Mouse (Mus musculus): ENCODE measurements at regions not wholly inside any gene's neighbourhood (a gene's known extent, or its start where the extent isn't known, plus 50 kb on each side); places are given as distances from the start of the nearest gene placed in this dataset.

- DNase-seq (ENCODE audit: inconsistent ontology term): no peak
These were observed 58.8 kb downstream of the 1700009N14Rik start for GRCm38 (mm10) chr4:39508866-39509265.

- DNase-seq (ENCODE audit: inconsistent ontology term): no peak
These were observed 77.4 kb downstream of the 1700009N14Rik start for GRCm38 (mm10) chr4:39527492-39527891.

DNA sequence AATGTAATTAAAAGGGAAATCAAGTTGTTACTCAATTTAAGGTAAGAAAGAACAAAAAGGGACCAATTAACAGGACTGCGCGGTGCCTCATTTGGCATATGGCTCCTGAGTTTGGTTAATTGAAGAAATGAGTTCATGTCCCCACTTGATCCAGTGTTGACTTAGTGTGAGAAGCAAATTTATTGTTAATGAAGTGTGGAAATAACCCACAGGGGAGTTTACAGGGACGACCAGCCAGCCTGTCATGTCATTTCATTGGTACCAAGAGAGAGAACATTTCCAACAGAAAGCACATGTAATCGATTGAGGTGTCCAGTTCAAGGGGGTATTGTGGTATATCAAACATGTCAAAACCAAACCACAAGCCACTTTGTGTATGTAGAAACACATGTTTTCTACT, 78.6 kb downstream of the 1700009N14Rik start:
- no peak for DNase-seq (ENCODE audit: inconsistent ontology term)

GRCm38 (mm10) chr4:39556101-39556763, 106.1 kb downstream of the 1700009N14Rik start:
- DNase-seq (ENCODE audit: inconsistent ontology term): no peak

GRCm38 (mm10) chr4:39597426-39597825, 147.3 kb downstream of the 1700009N14Rik start:
- no peak for DNase-seq (ENCODE audit: inconsistent ontology term)

GRCm38 (mm10) chr4:39605046-39605445, 155.0 kb downstream of the 1700009N14Rik start:
- DNase-seq (ENCODE audit: inconsistent ontology term): no peak

DNA sequence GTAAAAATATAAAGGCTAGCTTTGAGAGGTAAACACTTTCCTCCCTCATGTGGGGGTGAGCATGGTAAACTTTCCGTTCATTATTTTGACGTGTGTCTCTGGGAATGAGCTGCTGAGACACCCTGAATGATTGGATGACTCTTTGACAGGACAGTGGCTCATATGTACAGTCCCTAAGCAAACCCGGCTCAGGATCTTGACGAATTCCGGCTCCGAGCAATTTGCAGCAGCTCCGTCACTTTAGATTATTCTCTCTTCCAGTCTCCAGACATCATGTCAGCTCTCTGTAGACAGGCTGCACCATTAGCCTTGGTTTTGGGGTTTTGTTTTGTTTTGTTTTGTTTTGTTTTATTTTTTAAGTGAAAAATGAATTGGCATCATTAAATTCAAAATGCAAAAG, 194.0 kb downstream of the 1700009N14Rik start:
- DNase-seq (ENCODE audit: inconsistent ontology term): no peak

DNA sequence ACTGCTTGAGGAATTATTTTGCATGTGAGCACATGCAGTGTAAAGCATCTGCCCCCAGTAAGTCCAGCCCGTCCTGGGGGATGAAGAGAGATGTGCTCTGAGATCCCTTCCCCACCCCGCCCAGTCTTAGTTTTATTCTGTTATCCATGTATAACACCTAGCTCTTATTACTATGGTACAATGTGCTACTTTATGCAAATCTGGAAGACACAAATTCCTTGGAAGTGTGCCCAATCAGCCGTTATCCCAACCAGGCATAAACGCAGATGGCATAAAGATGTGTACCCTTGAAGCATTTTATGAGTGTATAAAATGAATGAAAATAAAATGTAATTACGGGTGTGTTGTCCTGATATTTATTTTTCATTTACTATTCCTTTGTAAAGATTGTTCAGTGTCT, 194.8 kb downstream of the 1700009N14Rik start:
- DNase-seq (ENCODE audit: inconsistent ontology term): peak; percentile 14

DNA sequence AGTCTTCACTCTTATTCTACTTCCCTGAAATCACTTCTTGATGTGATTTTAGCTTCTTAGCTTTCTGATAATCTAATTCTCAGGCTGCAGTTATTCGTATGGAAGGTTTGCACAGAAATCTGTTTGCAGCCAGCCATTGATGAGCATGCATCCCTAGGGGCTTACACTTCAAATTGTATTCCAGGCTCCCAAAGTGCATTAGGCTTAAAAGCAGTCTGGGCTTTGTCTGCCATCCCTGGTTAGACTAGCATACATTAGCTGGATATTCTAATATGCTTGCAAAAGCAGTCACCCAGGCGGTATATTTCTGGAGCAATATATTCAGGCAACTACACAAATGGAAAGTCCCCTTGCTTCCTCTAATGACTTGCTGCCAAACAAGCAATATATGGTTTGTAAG, 210.4 kb downstream of the 1700009N14Rik start:
- DNase-seq (ENCODE audit: inconsistent ontology term): no peak

GRCm38 (mm10) chr4:39672609-39673008, 222.5 kb downstream of the 1700009N14Rik start:
- DNase-seq (ENCODE audit: inconsistent ontology term): peak; percentile 52

GRCm38 (mm10) chr4:39695236-39695635, 245.1 kb downstream of the 1700009N14Rik start:
- DNase-seq (ENCODE audit: inconsistent ontology term): no peak

- DNase-seq (ENCODE audit: inconsistent ontology term): peak; percentile 62
These were observed 247.5 kb downstream of the 1700009N14Rik start for GRCm38 (mm10) chr4:39697565-39697964.

- no peak for DNase-seq (ENCODE audit: inconsistent ontology term)
These were observed 249.3 kb downstream of the 1700009N14Rik start for GRCm38 (mm10) chr4:39699347-39699746.

GRCm38 (mm10) chr4:39717477-39717876, 267.4 kb downstream of the 1700009N14Rik start:
- DNase-seq (ENCODE audit: inconsistent ontology term): no peak

GRCm38 (mm10) chr4:39718691-39719090, 268.6 kb downstream of the 1700009N14Rik start:
- DNase-seq (ENCODE audit: inconsistent ontology term): no peak

DNA sequence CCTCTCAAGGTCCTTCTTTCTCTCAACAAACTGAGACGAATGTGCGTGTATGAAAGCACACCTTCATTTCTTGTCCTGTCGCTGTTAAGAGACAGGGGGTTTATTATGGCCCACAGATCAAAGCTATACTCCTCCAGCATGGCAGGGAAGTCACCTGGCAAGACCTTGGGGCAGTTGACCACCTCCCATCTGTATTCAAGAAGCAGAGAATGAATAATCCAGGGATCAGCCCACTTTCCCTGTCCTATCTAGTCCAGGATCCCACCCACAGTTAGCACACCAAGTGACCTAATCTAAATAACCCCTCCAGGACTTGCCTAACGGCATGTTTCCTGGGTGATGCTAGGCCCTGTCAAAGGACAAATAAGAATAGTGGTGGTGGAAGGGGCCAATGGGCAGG, 269.9 kb downstream of the 1700009N14Rik start:
- DNase-seq (ENCODE audit: inconsistent ontology term): no peak

- DNase-seq (ENCODE audit: inconsistent ontology term): no peak
These were observed 271.4 kb downstream of the 1700009N14Rik start for GRCm38 (mm10) chr4:39721524-39721923.

- no peak for DNase-seq (ENCODE audit: inconsistent ontology term)
These were observed 315.5 kb downstream of the 1700009N14Rik start for GRCm38 (mm10) chr4:39765586-39765985.

- DNase-seq (ENCODE audit: inconsistent ontology term): no peak
These were observed 341.0 kb downstream of the 1700009N14Rik start for GRCm38 (mm10) chr4:39791096-39791495.

DNA sequence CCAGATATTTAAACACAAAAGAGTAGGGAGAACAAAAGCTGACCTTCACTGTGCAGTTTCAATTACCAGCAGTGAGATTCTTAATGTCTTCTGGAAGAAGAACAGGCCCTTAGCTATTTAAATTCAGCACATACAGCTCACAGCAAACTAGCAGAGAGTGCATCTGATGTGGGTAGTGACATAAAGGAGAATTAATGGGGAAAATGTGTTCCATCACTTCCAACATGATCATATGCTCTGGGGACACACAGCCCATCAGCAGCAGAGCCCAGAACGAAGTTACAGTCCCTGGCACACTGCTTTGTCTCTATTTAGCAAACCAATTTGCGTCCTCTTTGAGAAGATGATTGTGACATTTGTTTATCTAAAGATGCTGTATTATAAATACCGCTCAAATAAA, 332.9 kb upstream of the Aco1 start:
- no peak for DNase-seq (ENCODE audit: inconsistent ontology term)

DNA sequence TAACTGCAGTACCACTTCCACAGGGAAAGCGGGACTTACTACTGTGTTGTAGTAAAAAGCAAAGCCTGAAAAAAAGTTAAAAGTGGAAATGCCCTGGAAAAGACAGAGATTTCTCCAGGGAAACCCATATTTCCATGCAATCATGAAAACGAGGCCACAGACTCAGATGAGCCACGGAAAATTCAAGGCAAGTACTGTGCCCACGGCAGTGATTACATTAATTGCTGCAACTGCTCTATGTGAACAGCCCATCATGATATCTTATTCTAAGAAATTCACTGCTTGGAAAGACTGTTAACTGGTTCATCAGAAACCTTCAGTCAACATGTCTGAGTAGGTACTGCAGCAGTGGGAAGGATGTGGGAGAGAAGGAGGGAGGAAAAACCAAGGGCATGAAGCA, 330.1 kb upstream of the Aco1 start:
- DNase-seq (ENCODE audit: inconsistent ontology term): no peak

GRCm38 (mm10) chr4:39815620-39816019, 327.3 kb upstream of the Aco1 start:
- no peak for DNase-seq (ENCODE audit: inconsistent ontology term)

GRCm38 (mm10) chr4:39817675-39818074, 325.2 kb upstream of the Aco1 start:
- no peak for DNase-seq (ENCODE audit: inconsistent ontology term)

DNA sequence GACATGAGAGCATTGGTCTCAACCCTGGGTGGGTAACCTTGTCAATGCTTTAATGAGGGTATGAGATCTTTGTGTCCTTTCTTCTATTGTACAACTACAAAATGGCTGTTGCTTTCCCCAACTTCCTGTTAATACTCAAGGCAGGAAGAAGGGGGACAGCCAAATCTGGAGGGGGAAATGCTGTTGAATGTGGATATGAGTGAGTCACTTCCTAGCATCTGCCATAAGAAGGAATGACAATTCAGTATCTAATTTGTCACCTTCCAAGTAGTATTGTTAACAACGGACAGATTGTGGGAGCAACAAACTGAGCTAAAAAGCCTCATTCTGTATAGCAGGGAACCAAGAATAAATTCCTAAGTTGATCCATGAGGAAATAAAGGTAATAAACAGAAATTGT, 309.2 kb upstream of the Aco1 start:
- DNase-seq (ENCODE audit: inconsistent ontology term): peak; percentile 17
